Mouse (Mus musculus): Measurements from ENCODE around the gene Cyp4f39. TPM values are rescaled to one million over a fixed set of nuclear protein-coding genes. Genes with fewer than 3 reads are reported as not detected.
"Not testable (repeated sequence)": the region's sequence is repeated elsewhere in the genome, so short reads cannot be mapped to it uniquely, and the experiment has no call there.

Gene Cyp4f39
- total and polyA plus RNA-seq, 3 experiments = not detected

GRCm38 (mm10) chr17:32494601-32495000 is 42.1 kb downstream of the Cyp4f39 start:
- Histone ChIP-seq H3K27me3 (ENCODE audit: control insufficient read depth in 1 of 2, insufficient read depth in 2 of 2, low read length in 2 of 2) (peaks cover 0 to 2% of the 10 kb centered on the region in 2 experiments; a peak in 1 of 4 replicates), H3K36me3 (ENCODE audit: control insufficient read depth in 1 of 2, insufficient read depth in 2 of 2, low read length in 2 of 2) (no peaks in the 10 kb centered on the region), H3K79me2 (ENCODE audit: control insufficient read depth, insufficient read depth, low read length, poor library complexity) (no peaks in the 10 kb centered on the region), H3K4me1 (ENCODE audit: control insufficient read depth in 1 of 2, insufficient read depth in 2 of 2, low read length in 2 of 2) (no peaks in the 10 kb centered on the region), H3K9me3 (replicated peaks; ENCODE audit: insufficient read depth, low read length) (no peaks in the 10 kb centered on the region), H3K4me3 (ENCODE audit: control insufficient read depth in 1 of 2, insufficient read depth in 1 of 2, low read depth in 2 of 2, low read length in 2 of 2) (no peak overlapping the region), H3K9ac (ENCODE audit: control insufficient read depth, low read depth, low read length, poor library complexity, severe bottlenecking) (no peak overlapping the region), H3K27ac (ENCODE audit: control insufficient read depth, low read depth, low read length) (no peak overlapping the region)
- no peak for TF ChIP-seq MYB (IDR thresholded peaks at IDR 0.05; ENCODE audit: low read depth, low read length)
- TF ChIP-seq KAT2A (conservative IDR thresholded peaks at IDR 0.05; ENCODE audit: low read depth, low read length) = no peak
- no peak for TF ChIP-seq POLR2AphosphoS5 (IDR thresholded peaks at IDR 0.05; ENCODE audit: borderline replicate concordance, low read depth, low read length)
- TF ChIP-seq ZNF384 (IDR thresholded peaks at IDR 0.05; ENCODE audit: low read depth, low read length) = no peak
- no peak for TF ChIP-seq ZKSCAN1 (IDR thresholded peaks at IDR 0.05; ENCODE audit: low read depth, low read length)
- TF ChIP-seq BHLHE40 (IDR thresholded peaks at IDR 0.05; ENCODE audit: borderline replicate concordance, low read depth, low read length) = no peak
- no peak for TF ChIP-seq MAZ (IDR thresholded peaks at IDR 0.05; ENCODE audit: low read depth, low read length)
- peak; percentile 61 to 92 (median 79) for TF ChIP-seq CTCF (IDR thresholded peaks at IDR 0.05 in 2 of 3, conservative IDR thresholded peaks at IDR 0.05 in 1 of 3; ENCODE audit: control insufficient read depth in 1 of 3, insufficient read depth in 1 of 3, low read depth in 2 of 3, low read length in 3 of 3, poor library complexity in 1 of 3, severe bottlenecking in 1 of 3)
- no peak for TF ChIP-seq TAL1 (IDR thresholded peaks at IDR 0.05; ENCODE audit: low read length)
- TF ChIP-seq ZC3H11A (IDR thresholded peaks at IDR 0.05; ENCODE audit: low read depth, low read length) = peak; percentile 75
- no peak for TF ChIP-seq TBP (IDR thresholded peaks at IDR 0.05; ENCODE audit: low read depth, low read length)
- no peak for TF ChIP-seq CHD1 (IDR thresholded peaks at IDR 0.05; ENCODE audit: low read depth, low read length)
- no peak for TF ChIP-seq MYC (IDR thresholded peaks at IDR 0.05; ENCODE audit: low read depth, low read length)
- TF ChIP-seq UBTF (IDR thresholded peaks at IDR 0.05; ENCODE audit: borderline replicate concordance, insufficient read depth, low read depth, low read length) = no peak
- TF ChIP-seq TCF12 (IDR thresholded peaks at IDR 0.05; ENCODE audit: low read depth, low read length) = no peak
- no peak for TF ChIP-seq POLR2AphosphoS2 (IDR thresholded peaks at IDR 0.05; ENCODE audit: low read length)
- peak; percentile 83 for TF ChIP-seq SMC3 (IDR thresholded peaks at IDR 0.05; ENCODE audit: low read depth, low read length)
- no peak for TF ChIP-seq USF1 (IDR thresholded peaks at IDR 0.05; ENCODE audit: low read depth, low read length)
- TF ChIP-seq RAD21 (IDR thresholded peaks at IDR 0.05; ENCODE audit: low read depth, low read length) = peak; percentile 92
- peak; percentile 74 for DNase-seq (ENCODE audit: low read depth, low spot score)

GRCm38 (mm10) chr17:32500511-32500910 is 48.0 kb downstream of the Cyp4f39 start:
- not testable (repeated sequence) for H3K36me3 ChIP-seq (ENCODE audit: control insufficient read depth in 1 of 2, insufficient read depth in 2 of 2, low read length in 2 of 2); H3K27me3 ChIP-seq (ENCODE audit: control insufficient read depth in 1 of 2, insufficient read depth in 2 of 2, low read length in 2 of 2); H3K4me1 ChIP-seq (ENCODE audit: control insufficient read depth in 1 of 2, insufficient read depth in 2 of 2, low read length in 2 of 2); H3K9ac ChIP-seq (ENCODE audit: control insufficient read depth, low read depth, low read length, poor library complexity, severe bottlenecking); H3K27ac ChIP-seq (ENCODE audit: control insufficient read depth, low read depth, low read length); H3K9me3 ChIP-seq (replicated peaks; ENCODE audit: insufficient read depth, low read length); DNase-seq (ENCODE audit: low read depth, low spot score); H3K79me2 ChIP-seq (ENCODE audit: control insufficient read depth, insufficient read depth, low read length, poor library complexity); H3K4me3 ChIP-seq (ENCODE audit: control insufficient read depth in 1 of 2, insufficient read depth in 1 of 2, low read depth in 2 of 2, low read length in 2 of 2)

Data from MEL (cell line).